Mouse (Mus musculus) liver, embryonic 14.5 days (tissue): ENCODE measurements at regions not wholly inside any gene's neighbourhood (a gene's known extent, or its start where the extent isn't known, plus 50 kb on each side); places are given as distances from the start of the nearest gene placed in this dataset.

Experiments
- CTCF ChIP-seq: IDR thresholded peaks from 2 replicates; pipeline ENCODE4 v1.5.1; 2016; ENCODE audit warnings: antibody characterized with exemption, low read depth, control low read depth
- EP300 ChIP-seq: IDR thresholded peaks from 2 replicates; pipeline ENCODE4 v1.6.1; 2016; ENCODE audit warnings: antibody characterized with exemption, low read depth

DNA sequence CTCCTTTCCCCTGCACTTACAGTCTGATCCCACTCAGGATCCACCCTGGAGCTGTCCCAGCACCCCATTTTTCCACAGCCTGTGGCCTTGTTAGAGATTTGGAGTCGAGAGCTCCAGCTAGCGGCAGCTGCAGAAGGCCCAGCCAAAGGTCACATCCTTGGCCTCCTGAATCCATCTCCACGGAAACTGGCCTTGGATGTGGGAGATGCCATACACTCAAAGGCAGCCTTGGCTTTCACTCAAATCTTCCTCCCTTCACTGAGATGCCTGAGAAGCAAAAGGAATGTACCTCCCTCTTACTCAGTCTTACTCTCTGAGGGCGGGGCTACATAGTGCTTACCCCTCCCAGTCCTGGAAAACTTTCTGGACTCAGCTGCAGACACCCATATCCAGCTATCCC, 56.2 kb upstream of the Ky start:
- TF ChIP-seq CTCF (no peak), EP300 (no peak)
